Mouse (Mus musculus) gastrocnemius, postnatal 14 days (tissue): ENCODE results near the gene Azgp1. TPM values are rescaled to one million over a fixed set of nuclear protein-coding genes. Genes with fewer than 3 reads are reported as not detected.
"Not testable (repeated sequence)": the region's sequence is repeated elsewhere in the genome, so short reads cannot be mapped to it uniquely, and the experiment has no call there.

Source experiments
- DNase-seq: peaks from one replicate; pipeline ENCODE4 v3.0.0; 2021; ENCODE audit warnings: mixed read lengths
- intact Hi-C: fragments of 180-260 bp; cut with DNase I; formaldehyde crosslinking; loops from one replicate; pipeline ENCODE4 v1.15.1; 2025; ENCODE audit warnings: low total_unique reads
- total RNA-seq, 2 experiments: library from RNA; stranded (reverse); gene quantifications; 2 replicates each; pipeline ENCODE4 v1.2.3; 2021

The Azgp1 gene
- total RNA-seq, 2 experiments from 2014 or later = not detected

DNA sequence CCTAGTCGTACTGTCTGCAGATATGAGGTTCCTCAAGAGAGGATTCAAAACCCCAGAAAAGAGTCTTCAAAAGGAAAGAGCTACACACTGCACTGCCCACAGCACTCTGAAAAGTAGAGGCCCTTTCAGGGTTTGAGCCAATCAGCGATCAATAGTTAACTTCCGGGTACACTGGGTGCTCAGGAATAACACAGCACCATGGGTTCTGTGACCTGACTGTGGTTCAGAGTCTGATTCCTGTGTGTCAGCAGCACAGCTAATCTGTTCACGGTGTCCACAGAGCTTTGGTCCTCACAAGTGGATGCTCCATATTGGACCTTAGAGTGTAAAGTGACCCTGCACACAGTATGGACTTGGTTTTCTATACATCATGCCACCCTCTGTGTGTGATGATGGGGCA, 38.3 kb downstream of the Azgp1 start:
- DNase-seq, intact Hi-C loops: not testable (repeated sequence)

DNA sequence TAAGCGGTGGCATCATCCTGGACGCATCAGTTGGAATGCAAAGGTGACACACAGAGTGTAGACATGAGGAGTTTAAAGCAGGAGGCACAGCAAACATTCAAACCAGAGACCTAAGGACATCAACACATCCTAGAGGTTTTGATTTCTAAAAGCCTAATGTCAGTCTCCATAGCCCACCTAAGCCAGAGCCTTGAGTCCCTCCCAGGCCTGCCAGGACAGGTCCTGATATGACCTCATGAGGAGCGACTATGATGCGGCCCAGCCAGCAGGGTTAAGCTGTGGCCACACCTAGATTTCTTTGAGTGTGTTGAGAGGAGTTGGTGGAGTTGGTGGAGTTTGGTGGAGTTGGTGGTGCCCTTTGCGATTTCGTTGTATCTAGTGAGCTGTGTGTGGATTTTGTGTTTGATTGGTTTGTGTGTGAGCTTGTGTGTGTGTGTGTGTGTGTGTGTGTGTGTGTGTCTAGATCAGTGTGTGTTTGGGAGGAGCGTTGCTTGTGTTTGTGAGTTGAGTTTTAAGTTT, 39.7 kb downstream of the Azgp1 start, which contains the start of the genes Smok3a and Smok3b:
Smok3a (plus strand) TSS at position 301 of the 519 bp plus-strand sequence.
Smok3b (plus strand) TSS at position 469 of the 519 bp plus-strand sequence.
- intact Hi-C loops, DNase-seq: not testable (repeated sequence)

Other genes starting within 250 kb of the Azgp1 start
- under 1 TPM; 0.39 to 0.42 TPM for gene Nyap1, start 239.9 kb upstream of the Azgp1 start, total RNA-seq
- gene Tsc22d4, start 235.8 kb upstream of the Azgp1 start, total RNA-seq = 100 to 1,000 TPM; 118 to 156 TPM
- gene Ppp1r35, start 202.7 kb upstream of the Azgp1 start, total RNA-seq = 1 to 10 TPM; 6.8 to 7.2 TPM
- gene Mepce, start 193.9 kb upstream of the Azgp1 start, total RNA-seq = 10 to 100 TPM; 20.7 to 21.1 TPM
- gene Zcwpw1, start 193.7 kb upstream of the Azgp1 start, total RNA-seq = 1 to 10 TPM in 1 of 2 experiments, under 1 TPM in 1; 0.84 to 1.7 TPM
- gene Pilra, start 145.2 kb upstream of the Azgp1 start, total RNA-seq = under 1 TPM; 0.27 to 0.33 TPM
- gene Pilrb1, start 123.4 kb upstream of the Azgp1 start, total RNA-seq = not detected
- gene Pilrb2, start 109.7 kb upstream of the Azgp1 start, total RNA-seq = under 1 TPM in 1 of 2 experiments, not detected in 1; 0.53 TPM
- gene Cyp3a13, start 59.9 kb upstream of the Azgp1 start, total RNA-seq = not detected
- gene Gjc3, start 18.4 kb upstream of the Azgp1 start, total RNA-seq = 1 to 10 TPM; 3.0 to 6.7 TPM
- not detected for gene Smok3a, start 39.7 kb downstream of the Azgp1 start, total RNA-seq
- not detected for gene Smok3b, start 39.9 kb downstream of the Azgp1 start, total RNA-seq
- not detected for gene Smok3c, start 71.7 kb downstream of the Azgp1 start, total RNA-seq
- gene Zkscan1, start 103.6 kb downstream of the Azgp1 start, total RNA-seq = 10 to 100 TPM; 10.8 to 11.2 TPM
- 10 to 100 TPM; 10.3 to 10.6 TPM for gene Zscan21, start 135.4 kb downstream of the Azgp1 start, total RNA-seq
- gene Zfp113, start 174.2 kb downstream of the Azgp1 start, total RNA-seq = 1 to 10 TPM; 5.3 to 6.0 TPM
- 100 to 1,000 TPM; 107 to 110 TPM for gene Cops6, start 179.6 kb downstream of the Azgp1 start, total RNA-seq
- 10 to 100 TPM in 1 of 2 experiments, 1 to 10 TPM in 1; 7.6 to 10.1 TPM for gene Ap4m1, start 190.5 kb downstream of the Azgp1 start, total RNA-seq
- 10 to 100 TPM; 10.7 to 11.8 TPM for gene Mcm7, start 190.9 kb downstream of the Azgp1 start, total RNA-seq
- gene Taf6, start 205.9 kb downstream of the Azgp1 start, total RNA-seq = 10 to 100 TPM; 20.8 to 24.8 TPM
- gene Cnpy4, start 206.0 kb downstream of the Azgp1 start, total RNA-seq = 1 to 10 TPM; 6.4 to 7.2 TPM
- 1 to 10 TPM; 2.6 to 2.9 TPM for gene Mblac1, start 212.8 kb downstream of the Azgp1 start, total RNA-seq
- gene Nxpe5, start 244.4 kb downstream of the Azgp1 start, total RNA-seq = under 1 TPM; 0.58 to 0.98 TPM